Mouse (Mus musculus) kidney, embryonic 14.5 days (tissue): ENCODE data around the gene Nckipsd. TPM values are rescaled to one million over a fixed set of nuclear protein-coding genes. Genes with fewer than 3 reads are reported as not detected.

Experiments
- ATAC-seq: fragments of 200-750 bp; cut with Nextera tagmentation; 2 replicates; pipeline ENCODE4 v1.8.0; 2017; ENCODE audit warnings: moderate number of reproducible peaks, mild to moderate bottlenecking, moderate TSS enrichment, moderate library complexity; ENCODE audit not compliant: low FRiP score, low TSS enrichment
- H3K27ac ChIP-seq: fragments of 300-500 bp; sonication (generic); 2 replicates; pipeline ENCODE4 v1.5.1; 2014; ENCODE audit warnings: low read depth, mild to moderate bottlenecking, low read length, moderate library complexity, mixed read lengths
- H3K27me3 ChIP-seq: fragments of 300-500 bp; sonication (generic); 2 replicates; pipeline ENCODE4 v1.6.1; 2014; ENCODE audit warnings: mild to moderate bottlenecking, low read length; ENCODE audit not compliant: control insufficient read depth, insufficient read depth
- H3K36me3 ChIP-seq: fragments of 300-500 bp; sonication (generic); 2 replicates; pipeline ENCODE4 v1.6.1; 2014; ENCODE audit warnings: low read length, mixed read lengths; ENCODE audit not compliant: control insufficient read depth, insufficient read depth
- H3K4me1 ChIP-seq: fragments of 300-500 bp; sonication (generic); 2 replicates; pipeline ENCODE4 v1.6.1; 2014; ENCODE audit warnings: low read length, mixed read lengths; ENCODE audit not compliant: control insufficient read depth, insufficient read depth
- H3K4me2 ChIP-seq: fragments of 300-500 bp; sonication (generic); replicated peaks from 2 replicates; pipeline ENCODE4 v1.6.1; 2014; ENCODE audit warnings: low read depth, mild to moderate bottlenecking, low read length
- H3K4me3 ChIP-seq: fragments of 300-500 bp; sonication (generic); 2 replicates; pipeline ENCODE4 v1.5.1; 2014; ENCODE audit warnings: mild to moderate bottlenecking, low read length
- H3K9ac ChIP-seq: fragments of 300-500 bp; sonication (generic); 2 replicates; pipeline ENCODE4 v1.6.1; 2014; ENCODE audit warnings: low read depth, mild to moderate bottlenecking, low read length, moderate library complexity
- H3K9me3 ChIP-seq: fragments of 300-500 bp; sonication (generic); 2 replicates; pipeline ENCODE4 v1.6.1; 2016; ENCODE audit warnings: low read length; ENCODE audit not compliant: control insufficient read depth
- WGBS: fragments of 180-500 bp; shearing (Covaris S2); extraction: QIAGEN DNeasy Blood & Tissue Kit; methylation state at CpG from one replicate; pipeline ENCODE4 v1.1.7; 2014; 5-methylcytosine and 5-hydroxymethylcytosine counted together
- polyA plus RNA-seq: library from polyadenylated mRNA; unstranded; fragments of >200 nt; fragmentation: Nextera tagmentation; extraction: Ambion mirVana; gene quantifications from 2 replicates; pipeline ENCODE4 v1.2.1, GENCODE M21; 2014

Nckipsd gene
- polyA plus RNA-seq, result 9.0 and 21.7 TPM in 2 replicates

GRCm38 (mm10) chr9:108808163-108808665 lies at the start of gene Nckipsd:
Gene Nckipsd (plus strand): TSS chr9:108808368.
- Histone ChIP-seq H3K4me2 (peak within 1 kb of the TSS; percentile 96), H3K4me3 (peak within 1 kb of the TSS; percentile 85), H3K9me3 (no peaks in the 10 kb centered on the region), H3K9ac (peak within 1 kb of the TSS; percentile 81), H3K36me3 (peaks cover 53% of the 10 kb centered on the region), H3K27me3 (no peaks in the 10 kb centered on the region), H3K27ac (no peak within 1 kb of the TSS), H3K4me1 (peaks cover 10% of the 10 kb centered on the region)
- under 1% methylated on average over 47 of the region's 62 CpGs for WGBS
- peak; percentile 89 for ATAC-seq

GRCm38 (mm10) chr9:108759121-108759520 lies 49.0 kb upstream of the Nckipsd start:
- no peaks in the 10 kb centered on the region for H3K4me1 ChIP-seq
- no peaks in the 10 kb centered on the region for H3K9me3 ChIP-seq
- H3K27ac ChIP-seq, result no peak overlapping the region
- no peaks in the 10 kb centered on the region for H3K27me3 ChIP-seq
- ATAC-seq, result no peak
- H3K4me3 ChIP-seq, result no peak overlapping the region
- H3K4me2 ChIP-seq, result no peak overlapping the region
- WGBS, result 96% methylated on average over 20 of the region's 20 CpGs
- no peak overlapping the region for H3K9ac ChIP-seq
- no peaks in the 10 kb centered on the region for H3K36me3 ChIP-seq

- 59% methylated on average over 2 of the region's 2 CpGs for WGBS
- no peaks in the 10 kb centered on the region for H3K27me3 ChIP-seq
- no peaks in the 10 kb centered on the region for H3K36me3 ChIP-seq
- no peak overlapping the region for H3K4me2 ChIP-seq
- H3K4me1 ChIP-seq, result no peaks in the 10 kb centered on the region
- ATAC-seq, result no peak
- no peak overlapping the region for H3K27ac ChIP-seq
- H3K9ac ChIP-seq, result no peak overlapping the region
- H3K9me3 ChIP-seq, result no peaks in the 10 kb centered on the region
- H3K4me3 ChIP-seq, result no peak overlapping the region
Measured at GRCm38 (mm10) chr9:108759805-108760204, 48.4 kb upstream of the Nckipsd start.

- Histone ChIP-seq H3K4me3 (no peak overlapping the region), H3K27ac (no peak overlapping the region), H3K36me3 (no peaks in the 10 kb centered on the region), H3K27me3 (no peaks in the 10 kb centered on the region), H3K9ac (no peak overlapping the region), H3K9me3 (no peaks in the 10 kb centered on the region), H3K4me2 (no peak overlapping the region), H3K4me1 (no peaks in the 10 kb centered on the region)
- no peak for ATAC-seq
Measured at GRCm38 (mm10) chr9:108761561-108761960, 46.6 kb upstream of the Nckipsd start.

GRCm38 (mm10) chr9:108764971-108765370 lies 43.2 kb upstream of the Nckipsd start:
- Histone ChIP-seq H3K36me3 (no peaks in the 10 kb centered on the region), H3K9ac (no peak overlapping the region), H3K27ac (no peak overlapping the region), H3K4me1 (no peaks in the 10 kb centered on the region), H3K27me3 (no peaks in the 10 kb centered on the region), H3K4me2 (no peak overlapping the region), H3K4me3 (no peak overlapping the region), H3K9me3 (no peaks in the 10 kb centered on the region)
- 74% methylated on average over 10 of the region's 10 CpGs for WGBS
- ATAC-seq, result no peak

GRCm38 (mm10) chr9:108776614-108777013 lies 31.6 kb upstream of the Nckipsd start:
- Histone ChIP-seq H3K9ac (no peak overlapping the region), H3K36me3 (no peaks in the 10 kb centered on the region), H3K27me3 (no peaks in the 10 kb centered on the region), H3K4me1 (no peaks in the 10 kb centered on the region), H3K27ac (no peak overlapping the region), H3K4me2 (no peak overlapping the region), H3K9me3 (peaks cover 4% of the 10 kb centered on the region; the same call in 1 of the 2 replicates), H3K4me3 (no peak overlapping the region)
- no peak for ATAC-seq
- 79% methylated on average over 4 of the region's 4 CpGs for WGBS

- H3K9ac ChIP-seq, result no peak overlapping the region
- ATAC-seq, result no peak
- no peak overlapping the region for H3K4me2 ChIP-seq
- H3K4me1 ChIP-seq, result no peaks in the 10 kb centered on the region
- H3K27me3 ChIP-seq, result no peaks in the 10 kb centered on the region
- peaks cover 4% of the 10 kb centered on the region; the same call in 1 of the 2 replicates for H3K9me3 ChIP-seq
- WGBS, result 75% methylated on average over 4 of the region's 4 CpGs
- no peak overlapping the region for H3K4me3 ChIP-seq
- no peaks in the 10 kb centered on the region for H3K36me3 ChIP-seq
- H3K27ac ChIP-seq, result no peak overlapping the region
Measured at GRCm38 (mm10) chr9:108777276-108777675, 30.9 kb upstream of the Nckipsd start.

- H3K27ac ChIP-seq, result no peak overlapping the region
- peaks cover 11% of the 10 kb centered on the region; the same call in 1 of the 2 replicates for H3K4me1 ChIP-seq
- H3K4me2 ChIP-seq, result no peak overlapping the region
- no peak overlapping the region for H3K4me3 ChIP-seq
- no peaks in the 10 kb centered on the region for H3K36me3 ChIP-seq
- H3K27me3 ChIP-seq, result no peaks in the 10 kb centered on the region
- H3K9ac ChIP-seq, result no peak overlapping the region
- no peak for ATAC-seq
- 63% methylated on average over 5 of the region's 5 CpGs for WGBS
- no peaks in the 10 kb centered on the region for H3K9me3 ChIP-seq
Measured at GRCm38 (mm10) chr9:108780959-108781358, 27.2 kb upstream of the Nckipsd start.

GRCm38 (mm10) chr9:108781891-108782290 lies 26.3 kb upstream of the Nckipsd start:
- WGBS, result 40% methylated on average over 4 of the region's 4 CpGs
- no peak overlapping the region for H3K27ac ChIP-seq

More at GRCm38 (mm10) chr9:108781891-108782290, 26.3 kb upstream of the Nckipsd start:
- Histone ChIP-seq H3K27me3 (no peaks in the 10 kb centered on the region), H3K4me2 (no peak overlapping the region), H3K4me1 (peaks cover 18% of the 10 kb centered on the region; the same call in 1 of the 2 replicates), H3K4me3 (no peak overlapping the region), H3K9ac (no peak overlapping the region), H3K9me3 (no peaks in the 10 kb centered on the region), H3K36me3 (peaks cover 2% of the 10 kb centered on the region; the same call in 1 of the 2 replicates)
- no peak for ATAC-seq
